Mouse (Mus musculus): ENCODE results near the gene Lrrc31.

- TF ChIP-seq CTCF (IDR thresholded peaks at IDR 0.05; ENCODE audit: borderline replicate concordance, insufficient read depth, low read depth, low read length) (no peak), POLR2A (IDR thresholded peaks at IDR 0.05; ENCODE audit: borderline replicate concordance, insufficient read depth, low read length) (no peak)
These were observed 19.0 kb upstream of the Lrrc31 start for GRCm38 (mm10) chr3:30718649-30719048.

Measured in cerebellum, adult 2 months (tissue).